Mouse (Mus musculus): ENCODE results near the gene Emx2.

The Emx2 gene

DNA sequence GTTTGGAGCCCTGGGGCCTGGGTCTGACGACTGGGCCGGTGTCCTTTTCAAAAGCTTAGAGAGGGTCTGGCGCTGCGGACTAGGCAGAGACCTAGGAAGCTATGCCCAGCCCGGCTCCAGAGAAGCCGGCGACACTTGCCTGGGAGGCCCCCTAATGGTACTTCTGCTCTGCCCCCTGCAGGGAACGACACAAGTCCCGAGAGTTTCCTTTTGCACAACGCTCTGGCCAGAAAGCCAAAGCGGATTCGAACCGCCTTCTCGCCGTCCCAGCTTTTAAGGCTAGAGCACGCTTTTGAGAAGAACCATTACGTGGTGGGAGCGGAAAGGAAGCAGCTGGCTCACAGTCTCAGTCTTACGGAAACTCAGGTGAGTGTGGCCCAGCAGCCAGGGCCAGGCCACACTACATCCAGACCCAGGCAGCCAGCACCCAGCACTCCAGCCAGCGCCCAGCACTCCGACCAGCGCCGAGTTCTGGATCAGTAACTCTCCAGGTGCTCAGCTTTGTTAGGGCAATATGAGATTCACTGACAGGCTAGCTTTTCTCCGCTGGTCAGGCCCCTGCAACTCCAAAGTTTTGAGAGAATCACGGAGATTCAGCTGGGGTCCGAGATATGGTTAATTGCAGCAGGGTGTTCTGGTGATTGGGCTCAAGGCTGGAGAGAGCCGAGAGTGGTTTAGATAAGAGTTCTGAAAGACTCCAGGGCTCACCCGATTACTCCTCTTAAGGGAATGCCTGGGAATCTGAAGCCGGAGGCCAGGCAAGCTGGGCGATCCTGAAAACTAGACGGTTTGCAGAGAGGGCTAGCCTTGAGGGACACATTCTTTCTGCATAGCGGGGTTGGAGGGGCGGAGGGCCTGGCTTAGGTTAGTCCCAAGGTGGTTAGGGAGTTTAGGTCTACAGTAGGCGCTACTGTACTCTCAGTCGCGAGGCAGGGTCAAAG is 3.6 kb downstream of the Emx2 start:
- in situ Hi-C loops (cut with MboI): no loop called here

DNA sequence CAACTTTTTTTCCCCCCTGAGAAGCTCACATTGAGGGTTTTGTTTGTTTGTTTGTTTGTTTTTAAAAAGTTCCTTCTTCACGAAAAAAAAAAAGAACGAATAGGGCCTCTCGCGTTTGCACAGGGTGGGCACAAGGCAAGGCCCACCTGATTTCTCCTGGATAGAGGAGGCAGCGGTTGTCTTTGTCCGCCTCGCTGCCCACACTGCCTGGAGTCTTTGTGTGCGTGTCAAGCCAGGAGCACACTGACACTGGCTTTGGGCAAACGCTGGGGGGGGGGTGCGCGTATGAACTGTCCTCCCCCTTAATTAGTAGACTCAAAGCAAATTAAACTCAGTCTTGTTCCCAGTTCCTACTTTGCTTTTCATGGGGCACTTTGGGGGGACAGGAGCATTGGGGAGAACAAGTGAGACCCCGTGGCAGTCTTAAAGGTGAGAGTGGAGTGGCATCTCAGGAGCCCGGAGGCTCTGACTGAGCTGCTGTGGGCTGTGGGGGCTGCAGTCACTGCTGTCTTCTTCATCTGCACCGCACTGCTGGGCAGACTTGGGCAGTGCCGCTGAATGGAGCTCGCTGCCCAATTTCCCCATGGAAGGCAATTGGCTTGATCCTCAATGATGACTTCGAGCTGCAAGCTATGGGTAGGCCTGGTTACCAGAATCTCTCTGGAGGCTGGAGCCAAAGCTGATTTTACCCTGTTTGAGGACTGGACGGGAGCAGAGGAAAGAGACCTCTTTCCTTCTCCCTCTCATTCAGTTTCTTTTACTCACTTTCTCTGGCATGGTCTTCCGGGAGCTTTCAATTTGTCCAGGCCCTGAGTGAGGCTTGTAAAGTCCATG is 4.5 kb downstream of the Emx2 start:
- in situ Hi-C loops (cut with MboI): no loop called here

DNA sequence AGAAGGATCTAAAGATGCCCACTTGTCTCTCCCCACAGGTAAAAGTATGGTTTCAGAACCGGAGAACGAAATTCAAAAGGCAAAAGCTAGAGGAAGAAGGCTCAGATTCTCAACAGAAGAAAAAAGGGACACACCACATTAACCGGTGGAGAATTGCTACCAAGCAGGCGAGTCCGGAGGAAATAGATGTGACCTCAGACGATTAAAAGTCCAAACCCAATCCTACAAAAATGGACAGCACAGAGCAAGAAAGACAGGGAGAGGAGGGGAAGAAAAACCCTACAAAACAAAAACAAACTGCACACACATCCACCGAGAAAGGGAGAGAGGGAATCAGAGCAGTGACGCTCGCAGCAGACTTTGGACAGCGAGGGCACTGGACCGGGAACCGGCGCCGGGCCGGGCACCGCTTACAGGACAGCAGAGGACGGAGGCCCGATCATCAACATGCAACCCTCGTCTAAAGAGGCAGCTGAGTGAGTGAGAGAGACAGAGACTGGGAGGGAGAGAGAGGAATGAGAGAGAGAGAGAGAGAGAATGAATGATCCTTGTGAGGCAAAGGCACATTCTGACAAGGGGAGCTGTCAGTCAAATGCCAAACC is 5.8 kb downstream of the Emx2 start:
- in situ Hi-C loops (cut with MboI): no loop called here

DNA sequence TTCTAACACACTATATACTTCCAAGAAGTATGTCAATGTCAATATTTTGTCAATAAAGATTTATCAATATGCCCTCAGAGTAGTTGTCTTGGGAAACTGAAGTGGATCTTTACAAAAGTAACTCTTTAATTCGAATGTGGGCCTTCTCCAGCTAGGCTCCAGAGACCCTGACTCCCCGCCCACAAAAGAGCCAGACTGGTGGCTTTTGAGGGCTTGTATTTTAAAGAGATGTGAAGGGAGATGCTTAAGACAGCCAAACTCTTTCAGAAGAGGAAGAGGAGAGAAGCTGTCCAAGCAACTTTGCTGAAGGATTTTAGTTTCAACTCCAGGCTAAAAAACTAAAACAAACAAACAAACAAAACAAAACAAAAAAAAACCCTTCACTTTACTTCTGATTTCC is 7.1 kb downstream of the Emx2 start:
- in situ Hi-C loops (cut with MboI): no loop called here

DNA sequence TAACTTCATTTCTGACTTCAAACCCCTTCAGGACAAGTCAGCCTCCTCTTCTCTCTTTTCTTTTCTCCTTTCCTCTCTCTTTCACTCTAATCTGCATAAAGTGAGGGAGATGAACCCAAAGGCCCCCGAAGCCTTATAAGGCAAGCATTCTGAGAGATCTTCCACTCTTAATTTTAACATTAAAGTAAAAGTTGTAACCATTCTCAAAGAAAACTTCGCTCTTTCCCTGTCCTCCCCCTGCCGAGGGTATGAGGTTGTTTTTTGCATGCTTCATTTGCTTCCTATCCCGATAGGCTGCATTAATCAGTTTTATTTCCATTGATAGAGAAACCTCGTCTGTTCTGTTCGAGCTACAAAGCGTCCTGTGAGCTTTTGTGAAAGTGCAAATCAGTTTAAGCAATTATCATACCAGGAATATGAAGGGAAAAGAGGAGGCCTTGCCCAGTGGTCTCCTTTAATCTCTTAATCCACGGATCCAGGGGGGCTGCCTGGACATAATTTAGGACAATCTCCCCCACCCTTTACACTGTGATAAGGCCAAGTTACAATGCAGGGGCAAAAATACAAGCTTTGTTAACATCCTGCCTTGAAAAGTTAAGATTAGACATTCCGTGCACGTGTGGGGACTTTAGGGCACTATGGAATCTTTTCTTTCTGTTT is 7.7 kb downstream of the Emx2 start:
- in situ Hi-C loops (cut with MboI): no loop called here

DNA sequence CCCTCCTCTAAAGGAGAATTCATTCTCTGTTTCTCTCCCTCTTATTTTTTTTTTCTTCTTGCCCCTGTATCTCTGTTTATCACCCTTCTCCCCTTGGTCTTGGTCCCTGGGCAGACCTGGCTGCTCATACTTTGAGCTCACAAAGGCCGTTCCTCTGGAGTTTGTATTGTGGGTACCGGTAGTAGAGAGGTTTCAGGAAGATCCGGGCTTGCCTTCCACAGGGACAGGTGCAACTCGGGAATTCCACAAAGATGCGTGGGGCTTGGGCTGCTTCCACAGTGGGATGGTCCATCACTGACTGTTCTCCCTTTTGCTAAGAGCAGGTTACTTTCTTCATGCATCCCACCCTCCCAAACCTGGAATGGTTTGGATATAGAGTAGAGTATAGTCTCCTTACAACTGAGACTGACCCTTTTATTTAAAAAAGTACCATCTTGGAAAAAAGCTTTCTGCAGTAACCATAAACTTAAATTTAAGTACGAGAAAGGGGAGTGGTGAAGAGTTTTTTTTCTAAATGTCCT is 8.3 kb downstream of the Emx2 start:
- in situ Hi-C loops (cut with MboI): no loop called here

DNA sequence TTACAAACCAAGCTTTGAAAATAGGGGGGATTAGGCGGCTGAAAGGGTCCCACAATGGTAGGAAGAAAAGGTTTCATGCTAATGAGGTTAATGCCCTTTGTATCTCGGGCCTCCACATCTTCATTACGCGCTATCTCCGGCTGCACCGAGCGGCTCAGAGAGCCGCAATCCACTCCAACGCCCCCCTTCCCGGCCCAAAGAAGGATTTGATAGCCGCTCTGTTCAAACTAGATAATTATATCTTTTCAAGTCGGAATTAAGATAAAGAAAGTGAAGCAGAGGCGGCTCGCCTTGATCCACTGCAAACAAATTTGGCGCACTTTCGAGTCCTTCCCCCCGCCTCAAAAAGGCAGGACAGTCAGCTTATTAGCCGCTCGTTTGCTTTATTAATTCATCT is 8.8 kb downstream of the Emx2 start:
- in situ Hi-C loops (cut with MboI): no loop called here

DNA sequence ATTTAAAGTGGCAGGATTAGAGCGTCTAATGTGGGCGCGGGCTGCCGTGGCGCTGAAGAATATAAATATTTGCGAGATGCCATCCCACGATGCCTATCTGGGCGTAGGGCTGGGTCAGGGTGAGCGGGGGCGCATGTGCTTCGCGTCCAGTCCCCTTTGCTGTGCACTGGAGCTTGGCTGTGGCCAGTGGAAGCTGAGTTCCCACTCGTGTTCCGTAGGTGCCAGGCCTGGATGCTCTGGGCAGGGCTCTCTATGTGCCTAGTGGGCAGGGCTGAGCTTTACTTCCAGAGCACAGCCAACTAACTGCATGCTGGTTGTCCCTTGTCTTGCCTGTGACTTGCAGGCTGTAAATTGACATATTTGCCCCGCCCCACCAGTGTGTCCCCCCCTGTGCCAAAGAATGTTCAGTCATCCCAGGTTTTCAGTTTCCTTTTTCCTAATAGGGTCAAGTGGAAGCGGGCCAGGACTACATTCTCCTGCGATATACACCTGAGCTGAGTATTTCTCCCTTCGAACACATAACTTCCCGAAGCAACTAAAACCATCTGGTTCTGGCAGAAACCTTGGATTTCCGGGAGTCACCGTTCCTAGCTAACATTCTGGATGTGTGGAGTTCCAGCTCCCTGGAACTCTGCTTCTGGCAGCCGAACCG is 9.4 kb downstream of the Emx2 start:
- in situ Hi-C loops (cut with MboI): no loop called here

DNA sequence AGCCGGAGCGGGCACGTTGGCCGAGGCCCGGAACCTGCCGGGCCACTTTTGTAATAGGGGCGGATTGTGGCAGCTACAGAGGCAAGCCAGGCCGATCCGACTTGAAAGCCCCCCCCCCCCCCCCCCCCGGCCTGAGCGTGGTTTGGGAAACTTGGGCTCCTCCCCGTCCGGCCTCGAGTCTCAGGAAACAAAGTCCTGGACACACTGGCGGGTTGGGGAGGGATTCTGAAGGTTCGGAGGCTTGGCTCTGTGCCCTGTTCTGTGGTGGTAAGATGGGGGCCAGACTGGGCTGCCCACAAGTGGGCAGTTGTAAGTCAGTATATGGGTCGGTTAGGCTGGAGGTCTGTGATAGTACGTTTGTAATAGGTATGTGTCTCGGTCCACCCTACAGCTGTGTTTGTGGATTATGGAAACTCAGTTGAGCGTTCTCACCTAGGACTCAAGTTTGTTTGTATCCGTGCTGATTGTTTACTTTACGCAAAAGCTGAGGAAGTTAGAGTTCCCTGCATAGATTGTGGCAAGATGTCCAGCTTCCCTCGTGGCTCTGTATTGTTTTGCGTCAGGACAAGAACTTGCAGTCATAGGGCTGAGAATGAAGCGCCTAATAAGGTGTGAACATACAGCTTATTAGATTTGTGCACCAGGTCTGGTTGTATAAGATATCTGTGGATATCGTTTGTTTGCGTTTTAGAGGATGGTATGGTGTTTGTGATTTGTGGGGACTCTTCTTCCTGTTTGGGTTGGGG is 10.1 kb downstream of the Emx2 start:
- in situ Hi-C loops (cut with MboI): no loop called here

DNA sequence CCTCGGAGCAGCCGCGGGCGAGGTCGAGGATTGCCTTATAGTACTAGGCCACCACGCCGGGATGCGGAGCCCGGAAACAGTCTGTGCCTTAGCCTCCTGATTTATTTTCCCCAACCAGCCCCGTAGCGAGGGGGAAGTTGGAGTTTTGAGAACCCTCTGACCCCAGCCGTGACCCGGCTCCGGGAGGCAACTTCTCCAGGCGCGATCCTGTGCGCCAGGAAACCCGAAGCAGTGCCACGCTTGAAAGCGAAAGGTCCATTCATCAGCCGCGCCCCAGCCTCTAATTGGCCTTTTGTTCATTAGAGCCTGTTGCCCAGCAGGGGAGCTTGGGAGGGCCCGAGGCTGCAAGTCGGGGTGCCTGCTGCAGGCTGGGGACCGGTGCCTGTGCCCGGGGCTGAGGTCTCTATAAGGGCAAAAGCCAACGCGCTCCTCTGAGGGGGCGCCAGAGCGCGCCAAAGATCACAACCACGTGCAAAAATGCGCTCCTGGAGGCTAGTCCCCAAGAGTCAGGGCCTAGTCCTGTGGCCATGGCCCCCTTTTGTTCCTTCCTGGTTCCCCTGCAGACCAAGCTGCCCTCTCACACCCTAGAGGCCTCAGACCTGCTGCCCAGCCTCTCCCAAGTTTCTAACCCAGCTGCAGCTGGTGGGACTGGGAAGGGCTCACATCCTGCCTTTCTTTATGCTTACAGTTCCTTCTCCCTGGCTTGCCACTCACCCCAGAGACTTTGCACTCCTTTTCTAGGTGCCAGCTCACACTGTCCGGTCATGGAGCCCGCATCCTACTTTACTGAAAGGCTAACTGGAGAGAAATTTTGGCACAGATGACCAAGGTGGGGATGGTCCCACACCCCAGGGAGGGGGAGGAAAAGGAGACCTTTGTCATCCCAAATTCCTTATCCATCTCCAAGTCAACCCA is 11.1 kb downstream of the Emx2 start:
- in situ Hi-C loops (cut with MboI): no loop called here

DNA sequence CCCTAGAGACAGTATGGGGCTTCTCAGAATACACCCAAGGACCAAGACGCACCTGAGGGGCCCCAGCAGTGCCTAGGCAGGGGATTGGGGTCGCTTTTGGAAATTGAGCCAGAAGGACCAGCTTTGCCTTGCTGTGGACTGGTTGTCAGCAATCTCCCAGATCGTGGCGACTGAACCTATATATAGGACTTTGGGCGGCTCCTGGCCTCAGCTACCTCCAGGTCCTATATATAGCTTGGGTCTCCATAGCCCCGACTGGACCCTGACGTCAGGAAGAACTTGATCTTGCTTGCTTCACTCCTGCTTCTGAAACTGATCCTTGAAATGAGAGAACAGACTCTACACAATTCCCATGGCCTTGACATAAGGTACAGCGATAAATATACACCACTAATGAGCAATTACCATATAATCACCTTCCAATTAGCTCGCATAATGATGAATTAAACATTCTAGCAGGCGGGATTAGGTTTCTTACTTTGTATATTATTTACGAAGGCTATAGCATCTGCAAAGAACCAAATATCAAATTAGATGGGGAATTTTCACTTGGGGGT is 12.0 kb downstream of the Emx2 start:
- in situ Hi-C loops (cut with MboI): no loop called here

DNA sequence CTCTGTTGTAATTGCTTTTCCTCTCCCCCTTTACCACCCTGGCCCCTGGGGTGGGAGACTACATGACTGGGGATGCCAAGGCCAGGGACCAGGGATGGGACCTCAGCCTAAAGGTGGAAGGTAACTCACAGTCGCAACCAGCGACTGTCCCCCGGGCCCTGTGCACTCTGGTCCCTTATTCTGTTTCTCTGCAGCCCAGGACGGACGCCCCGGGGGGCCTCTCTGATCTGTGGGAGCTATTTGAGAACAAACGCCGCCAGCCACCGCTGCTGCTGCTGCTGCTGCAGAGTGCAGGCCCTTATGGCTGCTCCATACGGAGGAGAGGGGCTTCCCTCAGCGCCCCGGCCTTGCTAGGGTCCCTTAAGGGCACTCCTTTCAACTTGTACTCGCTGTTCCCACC is 12.7 kb downstream of the Emx2 start:
- in situ Hi-C loops (cut with MboI): no loop called here

DNA sequence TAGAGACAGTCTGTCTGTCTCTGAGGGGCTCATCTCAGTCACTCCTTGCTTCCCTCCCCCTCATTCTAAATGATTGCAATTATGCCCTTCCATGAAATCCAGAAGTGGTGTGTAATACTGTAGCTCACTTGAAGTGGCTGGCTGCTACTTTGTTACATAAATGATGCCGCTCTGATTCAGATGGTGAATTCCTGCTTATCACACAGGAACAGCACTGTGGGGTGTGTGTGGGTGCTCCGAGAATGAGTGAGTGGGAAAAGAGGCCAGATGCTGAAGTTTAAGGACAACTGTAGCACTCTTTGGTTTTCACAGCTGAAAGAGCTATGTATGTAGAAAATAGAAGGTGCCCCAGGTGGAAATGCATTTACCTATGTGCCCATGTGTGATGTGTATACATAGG is 14.7 kb downstream of the Emx2 start:
- in situ Hi-C loops (cut with MboI): no loop called here

DNA sequence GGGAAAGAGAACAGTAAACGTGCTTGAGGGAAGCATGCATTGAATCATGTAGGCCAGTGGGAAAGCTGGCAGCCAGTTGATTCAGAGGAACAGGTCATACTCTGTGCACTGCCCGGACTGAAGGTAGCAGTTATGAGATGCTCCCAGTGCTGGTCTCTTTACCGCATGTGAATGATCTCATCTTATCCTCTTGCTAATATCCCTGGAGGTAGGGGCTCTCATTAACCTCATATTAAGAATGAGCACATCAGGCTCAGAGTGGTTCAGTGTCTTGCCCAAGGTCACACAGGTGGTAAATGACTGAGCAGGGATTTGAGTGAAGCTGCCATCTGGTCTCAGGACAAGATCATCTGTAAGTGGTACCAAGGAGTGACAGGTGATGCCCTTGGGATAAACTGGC is 21.7 kb downstream of the Emx2 start:
- in situ Hi-C loops (cut with MboI): no loop called here

DNA sequence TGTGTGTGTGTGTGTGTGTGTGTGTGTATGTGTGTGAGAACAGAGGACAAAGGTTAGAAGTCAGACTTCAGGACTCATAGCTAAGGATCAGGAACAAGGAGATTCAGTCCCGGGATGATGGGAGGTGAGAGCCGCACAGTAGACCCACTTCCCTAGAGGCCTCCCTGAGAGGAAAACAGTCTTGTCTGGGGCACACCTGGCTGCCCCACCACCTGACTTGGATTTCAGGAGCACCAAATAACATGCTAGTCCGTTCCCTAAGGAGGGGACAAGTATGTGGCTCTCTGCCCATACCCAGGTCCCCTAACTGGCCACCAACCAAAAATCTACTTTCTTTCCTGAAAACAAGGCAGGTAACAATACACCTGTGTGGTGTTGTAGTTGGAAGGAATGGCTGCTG is 22.4 kb downstream of the Emx2 start:
- in situ Hi-C loops (cut with MboI): no loop called here

DNA sequence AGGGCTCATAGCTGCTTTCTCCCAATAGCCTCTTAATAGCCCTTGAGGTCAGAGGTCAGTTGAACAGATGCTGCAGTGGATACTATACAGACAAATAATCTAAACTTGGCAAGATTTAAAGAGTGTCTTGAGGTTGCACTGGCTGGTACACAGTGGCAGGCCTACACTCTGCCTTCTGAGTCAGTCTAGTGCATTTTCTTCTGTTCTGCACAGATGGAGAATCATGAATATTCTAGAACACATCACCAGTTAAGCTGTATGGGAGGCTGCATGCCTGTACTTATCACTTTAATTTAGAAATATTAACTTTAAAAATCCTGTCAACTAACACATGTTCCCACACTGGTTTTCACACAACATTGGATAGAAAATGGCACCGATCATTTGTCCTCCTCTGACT is 34.1 kb downstream of the Emx2 start:
- in situ Hi-C loops (cut with MboI): no loop called here

DNA sequence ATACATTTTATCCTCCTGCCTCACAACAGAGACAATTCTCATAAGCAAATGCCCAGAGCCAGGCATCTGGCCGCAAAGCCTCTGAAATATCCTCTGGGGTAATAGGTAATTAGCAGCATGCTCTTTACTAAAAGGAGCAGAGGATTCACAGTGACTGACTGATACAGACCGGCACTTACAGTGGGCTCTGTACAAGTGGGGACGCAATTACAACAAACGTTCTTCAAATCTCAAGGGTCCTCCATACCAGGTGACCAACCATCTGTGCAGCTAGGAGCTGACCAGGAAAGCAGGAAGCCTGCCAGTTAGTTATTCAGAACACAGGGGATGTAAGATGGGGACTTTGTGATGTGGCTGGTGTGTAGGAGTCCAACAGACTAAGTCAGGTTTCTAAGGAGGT is 38.7 kb downstream of the Emx2 start:
- in situ Hi-C loops (cut with MboI): no loop called here

DNA sequence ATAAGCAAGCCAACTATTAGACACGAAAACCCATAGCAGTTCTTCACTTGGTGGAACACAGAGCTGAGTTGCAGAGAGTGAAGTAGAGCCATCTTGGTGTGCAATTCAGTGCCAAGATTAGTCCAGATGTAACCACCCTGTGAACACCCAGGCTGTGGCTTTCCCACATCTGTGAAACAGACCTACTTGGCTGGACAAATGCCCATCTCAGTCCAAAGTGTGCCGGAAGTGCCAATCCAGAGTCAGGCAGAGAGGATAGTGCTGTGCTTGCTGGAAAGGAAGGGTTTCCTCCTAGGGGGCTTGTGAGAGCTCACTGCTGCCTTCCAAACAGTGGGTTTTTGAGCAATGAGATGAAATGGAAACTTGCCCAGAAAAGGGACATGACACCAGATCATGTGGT is 50.7 kb downstream of the Emx2 start:
- in situ Hi-C loops (cut with MboI): no loop called here

DNA sequence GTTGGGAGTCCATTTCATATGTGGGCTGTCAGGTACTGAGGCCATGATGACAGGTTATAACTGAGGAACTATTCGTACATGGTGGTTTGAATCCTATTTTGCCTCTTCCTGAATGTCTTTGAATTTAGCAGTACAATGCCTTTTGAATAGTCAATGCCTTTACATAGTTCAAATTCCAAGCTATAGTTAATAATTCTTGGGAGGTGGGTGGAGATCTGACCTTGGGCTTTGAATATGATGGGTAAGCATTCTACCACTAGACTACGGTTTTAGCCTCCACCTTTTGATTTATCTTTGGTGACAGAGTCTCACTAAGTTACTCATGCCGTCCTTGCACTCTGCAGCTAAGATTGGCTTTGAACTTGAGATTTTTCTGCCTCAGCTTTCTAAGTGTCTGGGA is 55.0 kb downstream of the Emx2 start:
- in situ Hi-C loops (cut with MboI): no loop called here

Data from mature B cell (primary cell).